Mouse (Mus musculus) erythroid progenitor cell, adult 5-6 weeks (primary cell): ENCODE measurements around the gene Brf1. TPM values are rescaled to one million over a fixed set of nuclear protein-coding genes. Genes with fewer than 3 reads are reported as not detected.

ENCODE experiments used
- ATAC-seq: replicated peaks from 2 replicates; pipeline ENCODE4 v1.8.0; 2016; ENCODE audit warnings: moderate number of reproducible peaks, mild to moderate bottlenecking, moderate TSS enrichment, inconsistent platforms; ENCODE audit not compliant: poor library complexity, low FRiP score, severe bottlenecking
- total RNA-seq, 2 experiments: library from RNA; stranded (forward) in 1 of 2; stranded (reverse) in 1 of 2; fragments of 150-400 nt in 1 of 2; fragments of 186-747, 209-891 nt in 1 of 2; gene quantifications; 2 replicates each; pipeline versions ENCODE4 v1.2.3 to v1.2.4; 2015 to 2017; ENCODE audit warnings: low replicate concordance in 2 of 2

The Brf1 gene
- total RNA-seq, 2 experiments from 2014 or later: 57.4 to 172 TPM

- no peak for ATAC-seq
These were observed 21.0 kb upstream of the Brf1 start for GRCm38 (mm10) chr12:113021488-113021887.

GRCm38 (mm10) chr12:113018763-113019162 is 18.3 kb upstream of the Brf1 start:
- ATAC-seq: no peak

GRCm38 (mm10) chr12:113017429-113017984 is 17.0 kb upstream of the Brf1 start:
- no peak for ATAC-seq

GRCm38 (mm10) chr12:113016976-113017375 is 16.5 kb upstream of the Brf1 start:
- ATAC-seq: no peak

- no peak for ATAC-seq
These were observed 15.5 kb upstream of the Brf1 start for GRCm38 (mm10) chr12:113015956-113016355.

GRCm38 (mm10) chr12:113014561-113015556 is 14.4 kb upstream of the Brf1 start:
- ATAC-seq: peak; percentile 67

- ATAC-seq: peak; percentile 84
These were observed 13.4 kb upstream of the Brf1 start, which contains the start of gene Pacs2 for GRCm38 (mm10) chr12:113013604-113014558. TSS of gene Pacs2 (plus strand) at chr12:113014508.

GRCm38 (mm10) chr12:113013021-113013491 is 12.6 kb upstream of the Brf1 start:
- ATAC-seq: no peak

GRCm38 (mm10) chr12:113012443-113012842 is 11.9 kb upstream of the Brf1 start:
- no peak for ATAC-seq

GRCm38 (mm10) chr12:113011702-113012360 is 11.3 kb upstream of the Brf1 start:
- ATAC-seq: no peak

GRCm38 (mm10) chr12:113004993-113005392 is 4.5 kb upstream of the Brf1 start:
- 0 out of 2 replicates have a peak, but pooled peaks have one; percentile 33 for ATAC-seq

- no peak for ATAC-seq
These were observed 3.5 kb upstream of the Brf1 start for GRCm38 (mm10) chr12:113004011-113004410.

GRCm38 (mm10) chr12:113002667-113003066 is 2.2 kb upstream of the Brf1 start:
- ATAC-seq: no peak

- ATAC-seq: peak; percentile 16; the same call in 1 of the 2 replicates
These were observed 600 bp upstream of the Brf1 start for GRCm38 (mm10) chr12:113001133-113001474.

GRCm38 (mm10) chr12:112999569-113000293 is 773 bp downstream of the Brf1 start:
- 0 out of 2 replicates have a peak, but pooled peaks have one; percentile 9 for ATAC-seq

- no peak for ATAC-seq
These were observed 6.4 kb downstream of the Brf1 start for GRCm38 (mm10) chr12:112994153-112994552.

- ATAC-seq: no peak
These were observed 9.1 kb downstream of the Brf1 start for GRCm38 (mm10) chr12:112991444-112991843.

GRCm38 (mm10) chr12:112990706-112991405 is 9.6 kb downstream of the Brf1 start:
- no peak for ATAC-seq
